Mouse (Mus musculus): Measurements from ENCODE around the gene Chrna4.

Chrna4 gene

DNA sequence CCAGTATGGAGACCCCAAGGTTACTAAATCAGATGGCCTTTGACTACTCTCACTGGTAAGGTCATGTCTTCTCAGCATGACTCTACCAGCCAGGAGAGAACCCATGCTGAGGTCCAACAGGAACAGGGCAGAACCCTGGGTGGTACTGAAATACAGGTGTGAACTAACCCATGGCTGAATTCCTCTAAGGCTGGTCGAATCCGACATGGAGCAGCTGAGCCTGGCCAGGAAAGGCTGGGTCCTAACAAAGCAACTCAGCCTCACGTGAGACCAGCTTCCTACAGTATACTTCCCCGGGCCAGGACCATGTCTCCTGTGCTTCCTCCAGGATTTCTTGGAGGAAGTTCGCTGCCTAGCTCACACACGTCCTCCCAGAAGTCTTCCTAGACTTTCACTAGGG, 6.8 kb downstream of the Chrna4 start:
- no peak for DNase-seq (ENCODE audit: low read depth)

- DNase-seq (ENCODE audit: low read depth) = no peak
Measured at GRCm38 (mm10) chr2:181035186-181035585, 8.2 kb downstream of the Chrna4 start.

DNA sequence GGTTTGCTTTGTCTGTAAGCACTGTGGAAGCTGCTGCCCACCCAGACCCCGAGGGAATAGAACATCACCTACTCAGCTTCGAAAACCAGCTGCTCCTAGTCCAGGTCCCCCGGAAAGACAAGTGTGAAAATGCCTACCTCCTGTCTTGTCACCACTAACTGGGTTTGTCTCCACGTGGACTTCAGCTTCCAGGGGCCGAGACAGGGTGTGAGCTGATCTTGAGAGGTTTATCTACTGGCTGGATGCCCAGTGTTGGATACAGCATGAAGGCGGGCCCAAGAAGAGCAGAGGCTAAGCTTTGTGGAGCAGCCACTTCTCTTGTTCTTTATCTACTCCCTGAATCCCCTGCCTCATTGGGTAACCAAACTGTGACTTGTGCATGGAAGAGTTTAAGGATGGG, 10.0 kb downstream of the Chrna4 start:
- no peak for DNase-seq (ENCODE audit: low read depth)

GRCm38 (mm10) chr2:181032407-181032806, 10.9 kb downstream of the Chrna4 start:
- no peak for DNase-seq (ENCODE audit: low read depth)

DNA sequence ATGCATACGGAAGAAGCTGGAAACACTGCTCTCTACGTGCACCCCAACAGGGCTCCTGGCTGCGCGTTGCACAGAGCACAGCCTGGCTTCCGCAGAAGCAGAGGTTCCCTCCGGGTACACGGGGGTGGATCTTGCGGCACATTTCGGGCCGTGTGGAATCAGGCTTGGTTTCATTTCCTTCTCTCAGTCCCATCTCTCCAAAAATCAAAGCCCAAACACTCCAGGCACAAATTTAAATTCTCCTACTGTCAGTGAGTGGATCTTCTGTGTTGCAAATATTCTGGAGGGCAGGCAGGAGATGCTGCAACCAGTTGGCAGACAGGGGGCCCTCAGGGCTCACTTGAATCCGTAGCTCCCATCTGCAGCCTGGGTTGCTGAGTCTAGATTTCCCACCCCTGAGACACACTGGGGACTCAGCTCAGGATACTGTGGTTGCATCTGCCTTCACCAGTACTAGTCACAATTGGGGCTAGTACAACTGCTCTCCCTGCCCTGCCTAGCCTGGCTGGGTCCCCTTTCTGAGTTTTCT, 11.9 kb downstream of the Chrna4 start:
- no peak for DNase-seq (ENCODE audit: low read depth)

- no peak for DNase-seq (ENCODE audit: low read depth)
Measured at GRCm38 (mm10) chr2:181008339-181008738, 35.0 kb downstream of the Chrna4 start.

GRCm38 (mm10) chr2:181007054-181007453, 36.3 kb downstream of the Chrna4 start:
- DNase-seq (ENCODE audit: low read depth) = no peak

DNA sequence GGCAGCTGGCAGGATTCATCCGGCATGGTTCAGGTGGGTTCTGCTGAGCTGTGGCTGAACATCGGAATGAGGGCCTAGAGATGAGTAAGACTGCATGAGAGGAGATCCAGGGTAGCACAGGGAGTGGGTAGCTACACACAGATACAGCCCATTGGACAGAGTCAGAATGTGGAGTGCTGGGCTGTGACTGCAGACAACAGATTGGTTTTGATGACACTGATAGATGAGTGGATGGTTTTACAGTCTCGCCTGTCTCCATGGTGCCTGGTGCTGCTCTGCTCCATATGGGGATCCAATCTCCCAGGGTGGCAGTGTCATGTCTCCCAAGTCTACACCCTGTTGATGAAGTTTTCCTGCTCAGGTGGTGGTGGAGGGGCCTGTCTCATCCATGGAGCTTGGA, 46.4 kb downstream of the Chrna4 start:
- DNase-seq (ENCODE audit: low read depth) = no peak

DNA sequence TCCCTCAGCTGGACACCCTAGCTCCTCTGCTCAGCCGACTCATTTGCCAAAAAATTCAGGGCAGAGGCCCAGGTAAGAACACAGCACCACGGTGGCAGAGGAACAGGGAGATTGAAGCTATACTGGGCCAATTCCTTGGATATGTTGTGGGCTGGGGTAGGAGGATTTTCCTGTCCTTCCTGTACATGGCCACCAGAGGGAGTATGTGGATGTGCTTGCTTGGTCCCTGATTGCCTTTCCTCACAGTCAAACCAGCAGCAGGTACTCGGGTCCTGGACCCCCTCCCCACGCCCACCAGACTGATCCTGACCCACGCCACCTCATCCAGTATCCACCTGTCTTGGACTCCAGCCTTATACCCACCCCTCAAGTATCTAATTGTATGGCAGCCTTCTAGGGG, 46.9 kb downstream of the Chrna4 start:
- peak; percentile 11 for DNase-seq (ENCODE audit: low read depth)

GRCm38 (mm10) chr2:180995457-180995856, 47.9 kb downstream of the Chrna4 start:
- DNase-seq (ENCODE audit: low read depth) = no peak

DNA sequence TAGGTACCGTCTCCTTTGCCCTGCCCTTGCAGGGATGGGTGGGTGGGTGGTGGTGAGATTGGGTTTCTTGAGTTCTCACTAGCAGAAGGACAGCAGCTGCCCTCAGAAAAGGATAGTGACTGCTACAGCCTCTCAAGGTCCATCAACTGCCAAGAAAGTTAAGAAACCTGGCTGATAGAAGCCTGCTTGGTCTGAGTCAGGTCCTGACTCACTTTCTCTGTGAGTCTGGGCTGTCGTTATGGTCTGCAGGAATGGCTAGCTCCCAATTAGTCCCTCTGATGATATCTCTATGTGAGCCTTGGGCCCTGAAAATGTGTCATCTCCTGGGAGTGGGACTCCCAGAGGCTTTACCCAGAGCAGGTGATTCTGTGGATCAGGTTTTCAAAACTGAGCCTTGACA, 49.0 kb downstream of the Chrna4 start:
- DNase-seq (ENCODE audit: low read depth) = no peak

- DNase-seq (ENCODE audit: low read depth) = no peak
Measured at GRCm38 (mm10) chr2:180990347-180990746, 53.0 kb downstream of the Chrna4 start.

- no peak for DNase-seq (ENCODE audit: low read depth)
Measured at GRCm38 (mm10) chr2:180988948-180989347, 54.4 kb downstream of the Chrna4 start.

DNA sequence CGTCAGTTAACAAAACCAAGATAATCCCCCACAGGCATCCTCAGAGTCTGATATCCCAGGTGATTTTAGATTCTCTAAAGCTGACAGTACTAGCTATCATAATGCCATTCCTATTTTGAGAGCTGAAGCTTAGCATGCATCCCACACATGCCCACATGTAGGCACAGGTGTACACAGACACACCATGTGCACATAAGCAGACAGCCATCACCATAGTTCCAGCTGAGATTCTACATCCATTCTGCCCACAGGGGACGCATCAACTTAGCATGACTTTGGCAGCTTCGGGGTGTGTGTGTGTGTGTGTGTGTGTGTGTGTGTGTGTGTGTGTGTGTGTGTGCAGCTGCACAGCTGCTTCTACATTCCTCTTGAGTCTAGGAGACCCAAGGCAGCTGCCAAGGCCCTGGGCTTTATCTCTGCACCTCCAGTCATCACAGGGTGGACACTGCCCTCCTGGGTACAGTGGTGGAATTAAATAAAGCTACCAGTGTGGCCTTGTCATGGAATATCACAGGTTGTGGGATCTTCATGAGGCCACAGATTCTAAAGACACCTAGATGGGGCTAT, 54.9 kb downstream of the Chrna4 start:
- DNase-seq (ENCODE audit: low read depth) = no peak

- no peak for DNase-seq (ENCODE audit: low read depth)
Measured at GRCm38 (mm10) chr2:180987432-180988030, 55.8 kb downstream of the Chrna4 start.

GRCm38 (mm10) chr2:180987001-180987400, 56.3 kb downstream of the Chrna4 start:
- no peak for DNase-seq (ENCODE audit: low read depth)

GRCm38 (mm10) chr2:180986449-180986848, 56.9 kb downstream of the Chrna4 start, which contains the start of gene Col20a1:
Col20a1 (plus strand) TSS chr2:180986535.
- no peak for DNase-seq (ENCODE audit: low read depth)

- DNase-seq (ENCODE audit: low read depth) = no peak
Measured at GRCm38 (mm10) chr2:180985635-180986034, 57.7 kb downstream of the Chrna4 start.

- no peak for DNase-seq (ENCODE audit: low read depth)
Measured at GRCm38 (mm10) chr2:180981133-180981532, 62.2 kb downstream of the Chrna4 start.

Measured in c-Kit-positive CD71-positive TER-119-negative erythroid progenitor cells, embryonic 14.5 days (primary cell).